ENCODE assay signal across 8 mouse cellular contexts in genomic region chr9:20975431-20976215, GRCm38 (mm10). TPM values are rescaled to one million over a fixed set of nuclear protein-coding genes. Genes with fewer than 3 reads are reported as not detected.
DNase-seq lines count a peak whose midpoint lies in the region; ATAC-seq and TF ChIP-seq lines count a peak whose summit lies in the region.

No protein-coding gene starts in this region.

- peaks cover 5% of the 10 kb centered on the region for H3K4me1 ChIP-seq in embryonic facial prominence, embryonic 11.5 days (ENCODE audit: control insufficient read depth, insufficient read depth, low read length)
- H3K4me1 ChIP-seq in heart, postnatal 0 days (ENCODE audit: control insufficient read depth, insufficient read depth): peaks cover 26% of the 10 kb centered on the region; the same call in 1 of the 2 replicates
- peaks cover 56% of the 10 kb centered on the region for H3K4me1 ChIP-seq in limb, embryonic 13.5 days
- peaks cover 40% of the 10 kb centered on the region for H3K4me1 ChIP-seq in midbrain, embryonic 13.5 days (replicated peaks)

- H3K4me2 ChIP-seq in embryonic facial prominence, embryonic 11.5 days (ENCODE audit: low read depth, low read length): peak overlapping the region; percentile 80
- H3K4me2 ChIP-seq in heart, postnatal 0 days (ENCODE audit: low read depth, low read length): peak overlapping the region; percentile 94
- H3K4me2 ChIP-seq in limb, embryonic 13.5 days (replicated peaks): peak overlapping the region; percentile 95
- peak overlapping the region; percentile 95 for H3K4me2 ChIP-seq in midbrain, embryonic 13.5 days (replicated peaks)

- H3K27ac ChIP-seq in embryonic facial prominence, embryonic 11.5 days (replicated peaks; ENCODE audit: low read depth, low read length): peak overlapping the region; percentile 98
- H3K27ac ChIP-seq in heart, postnatal 0 days (ENCODE audit: low read depth): peak overlapping the region; percentile 86
- H3K27ac ChIP-seq in limb, embryonic 13.5 days: peak overlapping the region; percentile 99
- H3K27ac ChIP-seq in midbrain, embryonic 13.5 days: no peak overlapping the region

- H3K9ac ChIP-seq in embryonic facial prominence, embryonic 11.5 days (replicated peaks; ENCODE audit: low read length): peak overlapping the region; percentile 95
- H3K9ac ChIP-seq in heart, postnatal 0 days (replicated peaks; ENCODE audit: low read depth, low read length): peak overlapping the region; percentile 80
- H3K9ac ChIP-seq in limb, embryonic 13.5 days: peak overlapping the region; percentile 96
- H3K9ac ChIP-seq in midbrain, embryonic 13.5 days (replicated peaks): peak overlapping the region; percentile 78

- no peak for ATAC-seq in embryonic facial prominence, embryonic 11.5 days (replicated peaks; ENCODE audit: insufficient number of reproducible peaks, low FRiP score, low TSS enrichment, low read depth)
- ATAC-seq in heart, postnatal 0 days (ENCODE audit: insufficient read depth, low read depth): peak; percentile 60
- ATAC-seq in limb, embryonic 13.5 days (ENCODE audit: low FRiP score, low read depth): no peak
- peak; percentile 59 for ATAC-seq in midbrain, embryonic 13.5 days

- peak overlapping the region; percentile 86 for H3K4me3 ChIP-seq in embryonic facial prominence, embryonic 11.5 days (ENCODE audit: low read depth, low read length)
- peak overlapping the region; percentile 82 for H3K4me3 ChIP-seq in heart, postnatal 0 days (ENCODE audit: low read depth, low read length)
- peak overlapping the region; percentile 83 for H3K4me3 ChIP-seq in limb, embryonic 13.5 days
- H3K4me3 ChIP-seq in midbrain, embryonic 13.5 days (replicated peaks): peak overlapping the region; percentile 72

- H3K27me3 ChIP-seq in embryonic facial prominence, embryonic 11.5 days (ENCODE audit: control insufficient read depth, insufficient read depth, low read length): no peaks in the 10 kb centered on the region
- H3K27me3 ChIP-seq in heart, postnatal 0 days (ENCODE audit: control insufficient read depth, insufficient read depth, low read length): no peaks in the 10 kb centered on the region
- H3K27me3 ChIP-seq in limb, embryonic 13.5 days: no peaks in the 10 kb centered on the region
- H3K27me3 ChIP-seq in midbrain, embryonic 13.5 days: peaks cover 11% of the 10 kb centered on the region; the same call in 1 of the 2 replicates

- no peaks in the 10 kb centered on the region for H3K9me3 ChIP-seq in embryonic facial prominence, embryonic 11.5 days (replicated peaks; ENCODE audit: control insufficient read depth, low read length)
- H3K9me3 ChIP-seq in heart, postnatal 0 days (replicated peaks; ENCODE audit: control insufficient read depth, low read length): no peaks in the 10 kb centered on the region
- H3K9me3 ChIP-seq in limb, embryonic 13.5 days: no peaks in the 10 kb centered on the region
- H3K9me3 ChIP-seq in midbrain, embryonic 13.5 days: no peaks in the 10 kb centered on the region

- TF ChIP-seq EP300 in heart, postnatal 0 days (IDR thresholded peaks at IDR 0.05; ENCODE audit: low read depth): no peak

- under 1% methylated on average over 45 of the region's 45 CpGs for WGBS in embryonic facial prominence, embryonic 11.5 days
- WGBS in heart, postnatal 0 days: 1% methylated on average over 45 of the region's 45 CpGs
- WGBS in limb, embryonic 13.5 days: under 1% methylated on average over 45 of the region's 45 CpGs
- under 1% methylated on average over 45 of the region's 45 CpGs for WGBS in midbrain, embryonic 13.5 days

- no peaks in the 10 kb centered on the region; the same call in 1 of the 2 replicates for H3K36me3 ChIP-seq in embryonic facial prominence, embryonic 11.5 days (replicated peaks; ENCODE audit: control insufficient read depth, insufficient read depth, low read depth, low read length)
- no peaks in the 10 kb centered on the region for H3K36me3 ChIP-seq in heart, postnatal 0 days (replicated peaks; ENCODE audit: control insufficient read depth, insufficient read depth, low read length)
- peaks cover 5% of the 10 kb centered on the region for H3K36me3 ChIP-seq in limb, embryonic 13.5 days
- no peaks in the 10 kb centered on the region for H3K36me3 ChIP-seq in midbrain, embryonic 13.5 days

- DNase-seq in cerebellum, postnatal 10 days: peak; percentile 28
- DNase-seq in cerebellum, adult 18-20 months: no peak
- peak; percentile 67 for DNase-seq in ES-CJ7 (ENCODE audit: low read depth, low spot score)
- DNase-seq in embryonic facial prominence, embryonic 11.5 days (ENCODE audit: low spot score): peak; percentile 73
- DNase-seq in heart, postnatal 0 days (ENCODE audit: low spot score): peak; percentile 82
- peak; percentile 44 for DNase-seq in thymus, postnatal 0 days (ENCODE audit: low spot score)

- no peak for TF ChIP-seq CTCF in heart, postnatal 0 days (IDR thresholded peaks at IDR 0.05; ENCODE audit: low read depth)

RNA-seq across cellular contexts. Expression of gene S1pr2, which starts 1.0 kb away (rescaled TPM):
- polyA plus RNA-seq in embryonic facial prominence, embryonic 11.5 days (2014; fragmentation: Nextera tagmentation; extraction: Ambion mirVana): 37.5 and 43.6 TPM in 2 replicates
- total RNA-seq in heart, postnatal 0 days (2014; rRNA removed; ENCODE audit: low replicate concordance): 6.9 and 7.4 TPM in 2 replicates
- polyA plus RNA-seq in heart, postnatal 0 days (2015; fragmentation: Nextera tagmentation; extraction: Ambion mirVana): 8.5 and 8.6 TPM in 2 replicates
- polyA plus RNA-seq in limb, embryonic 13.5 days (2015; fragmentation: Nextera tagmentation; extraction: Ambion mirVana): 60.3 and 66.9 TPM in 2 replicates
- 8.5 and 9.5 TPM in 2 replicates for polyA plus RNA-seq in midbrain, embryonic 13.5 days (2015; fragmentation: Nextera tagmentation; extraction: Ambion mirVana)
- polyA plus RNA-seq in thymus, postnatal 0 days (2015; fragmentation: Nextera tagmentation; extraction: Ambion mirVana): 12.1 and 12.7 TPM in 2 replicates

RNA-seq across cellular contexts. Expression of gene Dnmt1, which starts 15.9 kb away (rescaled TPM):
- polyA plus RNA-seq in embryonic facial prominence, embryonic 11.5 days (2014; fragmentation: Nextera tagmentation; extraction: Ambion mirVana): 82.0 and 88.1 TPM in 2 replicates
- 27.4 and 56.9 TPM in 2 replicates for total RNA-seq in heart, postnatal 0 days (2014; rRNA removed; ENCODE audit: low replicate concordance)
- 15.4 and 16.1 TPM in 2 replicates for polyA plus RNA-seq in heart, postnatal 0 days (2015; fragmentation: Nextera tagmentation; extraction: Ambion mirVana)
- 97.6 and 104 TPM in 2 replicates for polyA plus RNA-seq in limb, embryonic 13.5 days (2015; fragmentation: Nextera tagmentation; extraction: Ambion mirVana)
- polyA plus RNA-seq in midbrain, embryonic 13.5 days (2015; fragmentation: Nextera tagmentation; extraction: Ambion mirVana): 75.2 and 76.3 TPM in 2 replicates
- 90.0 and 96.3 TPM in 2 replicates for polyA plus RNA-seq in thymus, postnatal 0 days (2015; fragmentation: Nextera tagmentation; extraction: Ambion mirVana)

RNA-seq across cellular contexts. Expression of gene Mrpl4, which starts 26.9 kb away (rescaled TPM):
- polyA plus RNA-seq in embryonic facial prominence, embryonic 11.5 days (2014; fragmentation: Nextera tagmentation; extraction: Ambion mirVana): 139 and 147 TPM in 2 replicates
- 239 and 285 TPM in 2 replicates for total RNA-seq in heart, postnatal 0 days (2014; rRNA removed; ENCODE audit: low replicate concordance)
- 193 and 195 TPM in 2 replicates for polyA plus RNA-seq in heart, postnatal 0 days (2015; fragmentation: Nextera tagmentation; extraction: Ambion mirVana)
- polyA plus RNA-seq in limb, embryonic 13.5 days (2015; fragmentation: Nextera tagmentation; extraction: Ambion mirVana): 131 and 133 TPM in 2 replicates
- 98.1 and 102 TPM in 2 replicates for polyA plus RNA-seq in midbrain, embryonic 13.5 days (2015; fragmentation: Nextera tagmentation; extraction: Ambion mirVana)
- polyA plus RNA-seq in thymus, postnatal 0 days (2015; fragmentation: Nextera tagmentation; extraction: Ambion mirVana): 116 and 130 TPM in 2 replicates

RNA-seq across cellular contexts. Expression of gene Icam1, which starts 40.2 kb away (rescaled TPM):
- polyA plus RNA-seq in embryonic facial prominence, embryonic 11.5 days (2014; fragmentation: Nextera tagmentation; extraction: Ambion mirVana): 4.5 and 5.8 TPM in 2 replicates
- 16.2 and 19.1 TPM in 2 replicates for total RNA-seq in heart, postnatal 0 days (2014; rRNA removed; ENCODE audit: low replicate concordance)
- 9.0 and 10.6 TPM in 2 replicates for polyA plus RNA-seq in heart, postnatal 0 days (2015; fragmentation: Nextera tagmentation; extraction: Ambion mirVana)
- polyA plus RNA-seq in limb, embryonic 13.5 days (2015; fragmentation: Nextera tagmentation; extraction: Ambion mirVana): 12.3 and 13.9 TPM in 2 replicates
- 2.9 and 3.9 TPM in 2 replicates for polyA plus RNA-seq in midbrain, embryonic 13.5 days (2015; fragmentation: Nextera tagmentation; extraction: Ambion mirVana)
- 64.8 and 64.9 TPM in 2 replicates for polyA plus RNA-seq in thymus, postnatal 0 days (2015; fragmentation: Nextera tagmentation; extraction: Ambion mirVana)

RNA-seq across cellular contexts. Expression of gene Icam4, which starts 53.5 kb away (rescaled TPM):
- 5.6 and 6.1 TPM in 2 replicates for polyA plus RNA-seq in embryonic facial prominence, embryonic 11.5 days (2014; fragmentation: Nextera tagmentation; extraction: Ambion mirVana)
- 2.4 TPM in 1 of 2 replicates, not detected in the other for total RNA-seq in heart, postnatal 0 days (2014; rRNA removed; ENCODE audit: low replicate concordance)
- polyA plus RNA-seq in heart, postnatal 0 days (2015; fragmentation: Nextera tagmentation; extraction: Ambion mirVana): 1.3 and 1.6 TPM in 2 replicates
- 0.62 and 2.2 TPM in 2 replicates for polyA plus RNA-seq in limb, embryonic 13.5 days (2015; fragmentation: Nextera tagmentation; extraction: Ambion mirVana)
- polyA plus RNA-seq in midbrain, embryonic 13.5 days (2015; fragmentation: Nextera tagmentation; extraction: Ambion mirVana): 0.23 TPM in 2 replicates
- 0.31 and 0.48 TPM in 2 replicates for polyA plus RNA-seq in thymus, postnatal 0 days (2015; fragmentation: Nextera tagmentation; extraction: Ambion mirVana)

Comparison
In these comparisons a context has a peak if more than half of its experiments do, and no peak if none do; other contexts are left out.
1. DNase-seq: peak in cerebellum, postnatal 10 days (2 of 2), ES-CJ7 (single experiment), embryonic facial prominence, embryonic 11.5 days (single experiment), heart, postnatal 0 days (single experiment) and thymus, postnatal 0 days (single experiment); none in cerebellum, adult 18-20 months (0 of 2).
2. ATAC-seq: peak in heart, postnatal 0 days (single experiment) and midbrain, embryonic 13.5 days (single experiment); none in embryonic facial prominence, embryonic 11.5 days (single experiment) and limb, embryonic 13.5 days (single experiment).
3. Peak in every context shown above with its lines, with median percentiles within 50 percentile points of each other: H3K4me2 ChIP-seq, H3K4me3 ChIP-seq and H3K9ac ChIP-seq.